Mouse (Mus musculus) fat pad, adult 2 months (tissue): Measurements from ENCODE around the gene Cacna1d.

Source experiments
- DNase-seq: peaks from one replicate; pipeline ENCODE4 v3.0.0-alpha.2; 2011; ENCODE audit warnings: low read depth, low spot score; ENCODE audit errors: extremely low read depth

Cacna1d gene

DNA sequence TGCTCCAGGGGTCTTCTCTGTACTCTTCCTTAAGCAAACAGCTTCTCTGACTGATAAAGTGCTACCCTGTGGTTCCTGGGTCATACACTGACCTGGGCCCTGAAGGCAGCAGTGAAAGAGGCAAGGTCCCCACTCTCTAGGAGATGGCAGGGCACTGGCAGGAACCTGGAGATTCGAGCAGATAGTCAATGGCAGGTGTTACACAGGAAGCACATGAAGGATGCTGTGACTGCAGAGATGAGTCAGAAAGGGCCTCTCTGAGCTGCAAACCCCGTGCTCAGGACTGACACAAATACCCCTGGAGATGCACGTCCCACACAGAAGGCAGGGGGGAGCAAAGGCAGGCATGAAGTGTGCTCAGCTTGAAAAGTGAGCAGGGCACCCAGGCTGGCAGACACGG, 218.3 kb downstream of the Cacna1d start:
- DNase-seq = no peak

- no peak for DNase-seq
Observed at GRCm38 (mm10) chr14:30272523-30272922, 218.7 kb downstream of the Cacna1d start.

- DNase-seq = no peak
Observed at GRCm38 (mm10) chr14:30271856-30272255, 219.4 kb downstream of the Cacna1d start.

- DNase-seq = no peak
Observed at GRCm38 (mm10) chr14:30270350-30270749, 220.9 kb downstream of the Cacna1d start.

- no peak for DNase-seq
Observed at GRCm38 (mm10) chr14:30265728-30266127, 225.5 kb downstream of the Cacna1d start.

GRCm38 (mm10) chr14:30261561-30262251, 229.5 kb downstream of the Cacna1d start:
- no peak for DNase-seq

DNA sequence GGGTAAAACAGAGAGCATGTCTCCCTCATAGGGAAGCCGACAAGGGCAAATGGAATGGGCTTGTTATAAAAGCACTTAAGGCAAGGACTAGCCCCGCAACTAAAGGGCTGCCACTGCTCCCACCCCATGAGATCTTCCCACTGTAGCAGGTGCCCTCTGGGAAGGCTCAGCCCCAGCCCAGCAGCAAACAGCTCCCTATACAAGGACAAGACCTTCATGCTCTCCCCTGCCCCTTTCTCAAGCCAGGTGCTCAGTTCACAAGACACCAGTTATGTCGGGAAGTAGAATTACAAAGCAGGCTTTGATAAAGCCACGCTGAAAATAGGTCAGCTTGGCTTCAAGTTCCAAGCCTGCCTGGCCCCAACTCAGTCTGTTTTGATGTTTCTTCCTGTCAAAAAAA, 233.6 kb downstream of the Cacna1d start:
- no peak for DNase-seq

GRCm38 (mm10) chr14:30256486-30256885, 234.8 kb downstream of the Cacna1d start:
- no peak for DNase-seq

DNA sequence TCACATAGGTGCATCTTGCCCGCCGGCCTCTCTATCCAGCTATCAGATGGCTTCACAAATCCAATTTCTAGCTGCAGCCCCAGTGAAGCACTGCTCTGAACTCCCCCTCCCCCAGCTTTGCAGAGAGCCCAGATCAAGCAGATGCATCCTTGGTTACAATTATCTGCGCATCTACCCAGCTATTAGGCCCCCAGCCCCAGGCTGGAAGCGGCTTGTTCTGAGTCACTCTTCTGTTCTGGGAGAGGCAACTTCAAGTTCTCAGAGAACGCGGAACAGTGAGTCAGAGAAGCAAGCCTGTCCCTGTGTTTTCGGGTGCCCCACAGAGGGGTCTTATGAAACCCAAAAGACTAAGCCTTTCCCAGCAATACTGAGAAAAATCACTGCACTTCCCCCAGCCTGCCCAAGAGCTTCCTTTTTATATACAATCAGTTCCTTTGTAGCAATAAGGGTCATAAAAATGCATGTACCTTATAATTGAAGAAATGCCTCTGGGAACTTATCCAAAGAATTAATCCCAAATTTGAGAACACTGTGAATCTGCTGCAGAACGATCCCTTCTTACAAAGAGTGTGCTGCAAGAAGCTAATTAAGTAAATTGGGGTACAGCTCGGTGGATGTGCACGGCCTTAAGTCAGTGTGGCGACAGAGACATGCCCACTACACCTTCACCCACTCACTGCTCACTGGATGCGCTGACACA, 235.4 kb downstream of the Cacna1d start:
- peak; percentile 87 for DNase-seq

GRCm38 (mm10) chr14:30254776-30255175, 236.5 kb downstream of the Cacna1d start:
- no peak for DNase-seq

- DNase-seq = no peak
Observed at GRCm38 (mm10) chr14:30252824-30253223, 238.4 kb downstream of the Cacna1d start.

DNA sequence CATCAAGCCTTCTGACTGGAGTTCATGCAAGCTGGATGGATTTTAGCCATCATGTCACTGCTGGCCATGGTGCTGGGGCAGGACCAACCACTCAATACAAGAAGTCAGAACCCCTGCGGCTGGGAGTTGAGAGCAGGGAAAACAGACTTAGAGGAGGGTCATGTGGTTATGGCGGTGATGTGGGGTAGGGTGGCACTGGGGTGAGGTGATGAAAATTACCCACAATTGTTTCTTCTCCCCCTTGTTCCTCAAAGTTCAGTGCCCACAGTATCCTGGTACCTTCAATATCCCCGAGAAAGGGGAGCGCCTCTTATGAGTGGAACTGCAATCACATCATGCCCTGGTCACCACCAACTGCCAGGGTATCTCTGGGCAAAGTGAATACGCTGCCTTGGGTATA, 239.9 kb downstream of the Cacna1d start:
- DNase-seq = no peak

- DNase-seq = no peak
Observed at GRCm38 (mm10) chr14:30249591-30249990, 241.7 kb downstream of the Cacna1d start.

DNA sequence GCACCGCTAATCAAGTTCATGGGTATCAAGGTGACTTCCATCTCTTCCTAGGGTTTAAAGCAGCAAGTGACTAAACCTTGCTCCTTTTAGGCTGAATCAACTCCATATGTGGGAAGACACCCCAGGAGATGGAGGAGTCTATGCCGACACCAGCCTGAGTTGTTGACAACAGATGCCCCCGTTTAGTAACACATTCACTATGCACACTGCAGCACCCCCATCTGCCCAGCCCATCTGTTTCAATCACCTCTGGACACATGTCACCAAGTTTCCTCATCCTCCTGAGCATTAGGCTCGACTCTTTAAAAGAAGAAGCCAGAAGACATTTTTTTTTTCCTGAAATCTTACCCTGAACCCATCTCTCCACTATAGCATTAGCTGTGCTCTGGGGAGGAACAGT, 242.4 kb downstream of the Cacna1d start:
- no peak for DNase-seq

DNA sequence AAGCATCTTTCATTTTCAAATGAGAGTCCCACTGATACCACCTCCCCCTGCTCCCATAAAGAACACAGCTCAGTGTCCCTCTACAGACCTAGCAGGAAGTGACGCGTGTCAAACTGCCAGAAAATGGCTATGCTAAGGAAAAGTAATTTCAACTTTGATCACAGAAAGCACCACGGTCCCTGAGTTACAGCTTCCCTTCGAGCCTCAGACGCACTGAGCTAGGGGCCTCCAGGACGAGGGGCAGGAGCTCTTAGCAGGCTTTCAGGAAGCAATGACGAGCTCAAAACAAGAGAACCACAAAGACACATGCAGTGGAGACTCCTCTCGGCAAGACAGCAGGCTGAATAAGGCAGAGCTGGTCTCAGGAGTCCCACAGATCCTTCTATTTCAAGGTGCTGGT, 243.1 kb downstream of the Cacna1d start:
- DNase-seq = no peak

GRCm38 (mm10) chr14:30247606-30248005, 243.6 kb downstream of the Cacna1d start:
- peak; percentile 84 for DNase-seq

DNA sequence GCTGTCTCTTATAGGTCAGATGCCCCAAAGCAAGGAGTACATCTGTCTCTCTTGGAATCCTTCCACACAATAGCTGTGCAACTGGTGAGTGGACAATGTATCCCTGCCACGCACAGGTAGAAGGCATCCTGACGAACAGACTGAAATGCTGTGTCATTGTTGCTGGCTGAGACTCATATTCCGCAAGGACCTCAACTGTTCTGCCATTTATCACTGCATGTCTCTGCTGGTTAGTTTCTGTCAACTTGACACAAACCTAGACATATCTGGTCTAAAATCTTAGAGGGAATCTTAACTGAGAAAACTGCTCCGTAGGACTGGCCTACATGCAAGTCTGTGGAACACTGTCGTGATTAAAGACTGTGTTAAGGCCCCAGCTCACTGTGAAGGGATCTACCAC, 246.5 kb downstream of the Cacna1d start:
- DNase-seq = no peak

DNA sequence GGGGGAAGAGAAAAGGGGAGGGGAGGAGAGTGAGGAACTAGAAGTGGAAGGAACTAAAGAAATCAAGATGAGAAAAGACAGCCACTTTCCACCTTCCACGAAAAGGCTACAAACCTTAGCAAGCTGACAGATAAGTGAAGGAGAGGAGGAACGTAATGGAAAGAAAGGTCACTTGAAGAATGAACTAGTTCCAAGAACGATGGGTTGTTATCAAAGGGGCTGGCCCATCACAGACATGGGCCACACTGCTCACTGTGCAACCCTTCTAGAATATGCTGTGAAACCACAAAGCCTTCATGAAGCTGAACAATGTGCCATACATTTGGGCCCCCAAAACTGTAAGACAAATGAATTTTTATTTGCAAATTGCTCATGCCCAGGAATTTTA, 248.4 kb downstream of the Cacna1d start:
- DNase-seq = no peak

DNA sequence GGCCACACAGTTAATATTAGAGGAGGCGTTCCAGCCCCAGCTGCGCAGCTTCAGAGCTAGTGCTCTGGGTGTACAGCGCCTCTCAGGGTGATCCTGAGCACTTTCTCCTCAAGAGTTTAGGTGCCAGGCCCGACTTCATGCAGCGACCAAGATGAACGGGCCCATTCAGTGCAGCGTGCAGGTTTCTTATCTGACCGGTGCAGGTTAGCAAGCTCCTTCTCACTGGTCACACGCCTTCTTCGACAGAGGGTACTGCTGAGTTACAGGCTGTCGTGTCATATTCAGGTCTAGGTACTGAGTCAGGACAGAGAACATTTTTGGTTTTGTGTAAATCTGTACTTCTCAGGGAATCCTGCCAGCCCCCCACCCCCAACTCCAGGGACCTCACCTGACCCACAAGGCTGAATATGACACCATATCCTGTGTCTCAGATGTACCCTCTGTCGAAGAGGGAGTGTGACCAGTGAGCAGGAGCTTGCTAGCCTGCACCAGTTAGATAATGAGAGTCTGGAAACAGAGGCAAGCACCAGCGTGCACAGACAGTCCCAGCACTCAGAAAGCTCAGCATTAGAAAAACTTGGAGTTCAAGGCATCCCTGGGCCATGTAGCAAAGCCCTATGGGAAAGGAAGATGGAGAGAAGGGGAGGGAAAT, 249.0 kb downstream of the Cacna1d start:
- no peak for DNase-seq

- peak; percentile 82 for DNase-seq
Observed at GRCm38 (mm10) chr14:30240916-30241515, 250.2 kb downstream of the Cacna1d start.

DNA sequence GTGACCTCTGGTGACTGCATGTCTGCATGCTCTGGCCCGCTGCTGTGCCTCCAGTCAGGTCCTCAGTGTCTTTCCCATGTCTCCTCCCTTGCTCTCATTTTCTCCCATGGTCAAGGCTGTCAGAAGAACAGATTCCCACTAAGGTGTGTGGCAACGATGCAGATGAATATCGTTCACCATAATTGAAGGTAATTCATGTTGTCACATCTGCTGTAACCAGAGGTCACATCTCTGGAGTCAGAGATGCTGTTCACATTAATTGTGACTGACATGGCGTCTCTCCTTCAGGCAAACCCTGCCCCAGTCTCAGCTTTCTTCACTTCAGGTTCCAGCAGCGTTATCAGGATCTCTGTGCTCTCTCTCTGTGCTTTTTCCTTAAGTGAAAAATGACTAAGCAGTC, 252.4 kb downstream of the Cacna1d start:
- no peak for DNase-seq

DNA sequence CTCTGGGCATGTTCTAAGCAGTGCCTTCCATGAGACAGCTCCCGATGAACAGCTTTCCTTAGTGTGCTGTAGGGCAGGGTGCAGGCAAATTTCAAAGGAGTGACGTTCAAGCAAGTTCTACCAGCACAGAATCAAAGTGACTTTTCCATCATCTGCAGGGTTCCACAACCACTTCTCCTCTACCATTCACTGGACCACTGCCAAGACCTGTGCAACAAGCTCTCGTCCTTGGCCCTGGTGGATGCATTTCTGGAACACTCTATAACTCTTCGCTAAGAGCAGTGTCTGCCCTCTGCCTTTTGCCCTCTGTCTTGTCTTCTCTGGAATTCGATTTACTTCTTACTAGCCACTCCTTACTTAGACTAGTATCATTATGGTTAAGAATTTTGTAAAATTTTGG, 266.1 kb downstream of the Cacna1d start:
- no peak for DNase-seq
